Mouse (Mus musculus): ENCODE measurements around the gene Gprc5d. TPM values are rescaled to one million over a fixed set of nuclear protein-coding genes. Genes with fewer than 3 reads are reported as not detected.

The Gprc5d gene
- polyA plus RNA-seq, 1 experiment: not detected

GRCm38 (mm10) chr6:135124755-135125380, 6.8 kb upstream of the Gprc5d start:
- Histone ChIP-seq H3K27ac (ENCODE audit: insufficient read depth, low read depth, low read length) (no peak overlapping the region), H3K4me3 (ENCODE audit: insufficient read depth, low read depth, low read length) (no peak overlapping the region), H3K4me1 (ENCODE audit: control insufficient read depth, insufficient read depth, low read length) (no peaks in the 10 kb centered on the region)
- 55% methylated on average over 5 of the region's 5 CpGs for WGBS
- no peak for TF ChIP-seq CTCF (IDR thresholded peaks at IDR 0.05; ENCODE audit: insufficient read depth, low read depth, low read length)
- no peak for TF ChIP-seq POLR2A (IDR thresholded peaks at IDR 0.05; ENCODE audit: insufficient read depth, low read depth, low read length)

GRCm38 (mm10) chr6:135116479-135116878, 1.6 kb downstream of the Gprc5d start:
- WGBS: 95% methylated on average over 8 of the region's 8 CpGs
- H3K27ac ChIP-seq (ENCODE audit: insufficient read depth, low read depth, low read length): no peak overlapping the region
- TF ChIP-seq CTCF (IDR thresholded peaks at IDR 0.05; ENCODE audit: insufficient read depth, low read depth, low read length): no peak
- no peak for TF ChIP-seq POLR2A (IDR thresholded peaks at IDR 0.05; ENCODE audit: insufficient read depth, low read depth, low read length)
- no peaks in the 10 kb centered on the region for H3K4me1 ChIP-seq (ENCODE audit: control insufficient read depth, insufficient read depth, low read length)
- H3K4me3 ChIP-seq (ENCODE audit: insufficient read depth, low read depth, low read length): no peak overlapping the region

GRCm38 (mm10) chr6:135113114-135113436, 5.0 kb downstream of the Gprc5d start:
- Histone ChIP-seq H3K27ac (ENCODE audit: insufficient read depth, low read depth, low read length) (no peak overlapping the region), H3K4me3 (ENCODE audit: insufficient read depth, low read depth, low read length) (no peak overlapping the region), H3K4me1 (ENCODE audit: control insufficient read depth, insufficient read depth, low read length) (no peaks in the 10 kb centered on the region)
- TF ChIP-seq POLR2A (IDR thresholded peaks at IDR 0.05; ENCODE audit: insufficient read depth, low read depth, low read length) (no peak), CTCF (IDR thresholded peaks at IDR 0.05; ENCODE audit: insufficient read depth, low read depth, low read length) (no peak)
- 31% methylated on average over 6 of the region's 6 CpGs for WGBS

- no peak for TF ChIP-seq POLR2A (IDR thresholded peaks at IDR 0.05; ENCODE audit: insufficient read depth, low read depth, low read length)
- no peak for TF ChIP-seq CTCF (IDR thresholded peaks at IDR 0.05; ENCODE audit: insufficient read depth, low read depth, low read length)
- H3K27ac ChIP-seq (ENCODE audit: insufficient read depth, low read depth, low read length): no peak overlapping the region
- H3K4me3 ChIP-seq (ENCODE audit: insufficient read depth, low read depth, low read length): no peak overlapping the region
- 40% methylated on average over 7 of the region's 7 CpGs for WGBS
- no peaks in the 10 kb centered on the region for H3K4me1 ChIP-seq (ENCODE audit: control insufficient read depth, insufficient read depth, low read length)
Observed at GRCm38 (mm10) chr6:135112411-135113113, 5.5 kb downstream of the Gprc5d start.

- TF ChIP-seq POLR2A (IDR thresholded peaks at IDR 0.05; ENCODE audit: insufficient read depth, low read depth, low read length): no peak
- TF ChIP-seq CTCF (IDR thresholded peaks at IDR 0.05; ENCODE audit: insufficient read depth, low read depth, low read length): no peak
- Histone ChIP-seq H3K4me3 (ENCODE audit: insufficient read depth, low read depth, low read length) (no peak overlapping the region), H3K4me1 (ENCODE audit: control insufficient read depth, insufficient read depth, low read length) (peaks cover 3% of the 10 kb centered on the region), H3K27ac (ENCODE audit: insufficient read depth, low read depth, low read length) (no peak overlapping the region)
- 93% methylated on average over 6 of the region's 6 CpGs for WGBS
Observed at GRCm38 (mm10) chr6:135107014-135107413, 11.1 kb downstream of the Gprc5d start.

- TF ChIP-seq POLR2A (IDR thresholded peaks at IDR 0.05; ENCODE audit: insufficient read depth, low read depth, low read length): no peak
- no peak for TF ChIP-seq CTCF (IDR thresholded peaks at IDR 0.05; ENCODE audit: insufficient read depth, low read depth, low read length)
- H3K27ac ChIP-seq (ENCODE audit: insufficient read depth, low read depth, low read length): no peak overlapping the region
Observed at GRCm38 (mm10) chr6:135102736-135103303, 15.3 kb downstream of the Gprc5d start.

GRCm38 (mm10) chr6:135100787-135101472, 17.2 kb downstream of the Gprc5d start:
- Histone ChIP-seq H3K4me1 (ENCODE audit: control insufficient read depth, insufficient read depth, low read length) (peaks cover 3% of the 10 kb centered on the region), H3K27ac (ENCODE audit: insufficient read depth, low read depth, low read length) (no peak overlapping the region), H3K4me3 (ENCODE audit: insufficient read depth, low read depth, low read length) (no peak overlapping the region)
- WGBS: 85% methylated on average over 15 of the region's 15 CpGs
- TF ChIP-seq POLR2A (IDR thresholded peaks at IDR 0.05; ENCODE audit: insufficient read depth, low read depth, low read length): no peak
- no peak for TF ChIP-seq CTCF (IDR thresholded peaks at IDR 0.05; ENCODE audit: insufficient read depth, low read depth, low read length)

More at GRCm38 (mm10) chr6:135102736-135103303, 15.3 kb downstream of the Gprc5d start:
- WGBS: 88% methylated on average over 5 of the region's 5 CpGs
- no peak overlapping the region for H3K4me3 ChIP-seq (ENCODE audit: insufficient read depth, low read depth, low read length)
- peaks cover 3% of the 10 kb centered on the region for H3K4me1 ChIP-seq (ENCODE audit: control insufficient read depth, insufficient read depth, low read length)

GRCm38 (mm10) chr6:135092798-135093470, 25.1 kb downstream of the Gprc5d start:
- Histone ChIP-seq H3K27ac (ENCODE audit: insufficient read depth, low read depth, low read length) (no peak overlapping the region), H3K4me1 (ENCODE audit: control insufficient read depth, insufficient read depth, low read length) (no peaks in the 10 kb centered on the region; the same call in 1 of the 2 replicates), H3K4me3 (ENCODE audit: insufficient read depth, low read depth, low read length) (no peak overlapping the region)
- 61% methylated on average over 12 of the region's 12 CpGs for WGBS
- TF ChIP-seq POLR2A (IDR thresholded peaks at IDR 0.05; ENCODE audit: insufficient read depth, low read depth, low read length): no peak
- no peak for TF ChIP-seq CTCF (IDR thresholded peaks at IDR 0.05; ENCODE audit: insufficient read depth, low read depth, low read length)
